Mouse (Mus musculus) forebrain, embryonic 11.5 days (tissue): ENCODE results near the gene Slc31a2. TPM values are rescaled to one million over a fixed set of nuclear protein-coding genes. Genes with fewer than 3 reads are reported as not detected.

Experiments
- ATAC-seq: fragments of 200-750 bp; cut with Nextera tagmentation; replicated peaks from 2 replicates; pipeline ENCODE4 v1.8.0; 2017; ENCODE audit warnings: moderate TSS enrichment; ENCODE audit not compliant: low FRiP score
- DNase-seq: peaks from one replicate; pipeline ENCODE4 v3.0.0-alpha.2; 2017; ENCODE audit warnings: low spot score
- H3K27ac ChIP-seq: fragments of 300-500 bp; sonication (generic); 2 replicates; pipeline ENCODE4 v1.5.1; 2014; ENCODE audit warnings: low read depth, low read length
- H3K27me3 ChIP-seq: fragments of 300-500 bp; sonication (generic); 2 replicates; pipeline ENCODE4 v1.6.1; 2014; ENCODE audit warnings: mild to moderate bottlenecking, low read length, mixed read lengths; ENCODE audit not compliant: control insufficient read depth, insufficient read depth
- H3K36me3 ChIP-seq: fragments of 300-500 bp; sonication (generic); 2 replicates; pipeline ENCODE4 v1.6.1; 2014; ENCODE audit warnings: mild to moderate bottlenecking, low read length, moderate library complexity, mixed read lengths; ENCODE audit not compliant: control insufficient read depth, insufficient read depth
- H3K4me1 ChIP-seq: fragments of 300-500 bp; sonication (generic); replicated peaks from 2 replicates; pipeline ENCODE4 v1.6.1; 2014; ENCODE audit warnings: low read length, mixed read lengths; ENCODE audit not compliant: control insufficient read depth, insufficient read depth
- H3K4me2 ChIP-seq: fragments of 300-500 bp; sonication (generic); 2 replicates; pipeline ENCODE4 v1.6.1; 2014; ENCODE audit warnings: low read depth, mild to moderate bottlenecking, low read length, moderate library complexity, mixed read lengths; ENCODE audit not compliant: severe bottlenecking
- H3K4me3 ChIP-seq: fragments of 300-500 bp; sonication (generic); 2 replicates; pipeline ENCODE4 v1.5.1; 2014; ENCODE audit warnings: low read depth, low read length
- H3K9ac ChIP-seq: fragments of 300-500 bp; sonication (generic); 2 replicates; pipeline ENCODE4 v1.6.1; 2014; ENCODE audit warnings: low read length
- H3K9me3 ChIP-seq: fragments of 300-500 bp; sonication (generic); 2 replicates; pipeline ENCODE4 v1.6.1; 2016; ENCODE audit warnings: low read length, mixed read lengths; ENCODE audit not compliant: control insufficient read depth
- WGBS: fragments of 180-500 bp; shearing (Covaris S2); extraction: QIAGEN DNeasy Blood & Tissue Kit; methylation state at CpG from one replicate; pipeline ENCODE4 v1.1.7; 2014; 5-methylcytosine and 5-hydroxymethylcytosine counted together
- polyA plus RNA-seq: library from polyadenylated mRNA; unstranded; fragments of >200 nt; fragmentation: Nextera tagmentation; extraction: Ambion mirVana; gene quantifications from 2 replicates; pipeline ENCODE4 v1.2.1, GENCODE M21; 2014

Gene Slc31a2
- polyA plus RNA-seq, 1 experiment from 2014 or later = 7.9 TPM

DNA sequence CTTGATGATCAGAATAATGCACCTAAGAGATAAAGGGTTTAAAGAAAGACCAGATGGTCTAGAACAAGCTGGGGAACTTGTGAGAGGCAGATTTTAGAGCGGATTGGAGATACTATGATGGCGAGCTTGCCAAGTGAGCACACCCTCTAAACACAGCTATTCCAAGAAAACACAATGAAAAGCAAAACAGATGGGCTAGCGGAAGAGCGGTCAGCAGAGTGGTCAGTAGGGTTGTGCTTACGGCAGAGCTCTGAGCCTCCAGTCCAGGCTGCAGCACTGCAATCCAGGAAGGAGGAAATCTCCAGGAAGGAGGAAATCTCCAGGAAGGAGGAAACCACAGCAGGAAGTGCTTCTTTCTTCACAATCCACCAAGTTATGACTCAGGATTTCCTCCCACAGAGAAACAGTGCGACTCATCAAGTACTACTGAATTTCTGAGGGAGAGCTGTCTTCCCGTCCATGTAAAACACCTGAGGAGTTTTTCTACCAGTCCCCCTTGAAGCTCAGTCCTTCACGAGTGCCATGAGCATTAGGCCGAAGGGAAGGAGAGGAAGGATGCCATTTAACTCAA is 51.4 kb downstream of the Slc31a2 start:
- H3K4me2 ChIP-seq = no peak overlapping the region
- DNase-seq = no peak
- no peak overlapping the region for H3K4me3 ChIP-seq
- no peak overlapping the region for H3K9ac ChIP-seq
- H3K36me3 ChIP-seq = no peaks in the 10 kb centered on the region
- ATAC-seq = no peak
- H3K27ac ChIP-seq = no peak overlapping the region
- H3K9me3 ChIP-seq = no peaks in the 10 kb centered on the region
- no peaks in the 10 kb centered on the region for H3K27me3 ChIP-seq
- no peaks in the 10 kb centered on the region for H3K4me1 ChIP-seq
- WGBS = 89% methylated on average over 9 of the region's 9 CpGs

DNA sequence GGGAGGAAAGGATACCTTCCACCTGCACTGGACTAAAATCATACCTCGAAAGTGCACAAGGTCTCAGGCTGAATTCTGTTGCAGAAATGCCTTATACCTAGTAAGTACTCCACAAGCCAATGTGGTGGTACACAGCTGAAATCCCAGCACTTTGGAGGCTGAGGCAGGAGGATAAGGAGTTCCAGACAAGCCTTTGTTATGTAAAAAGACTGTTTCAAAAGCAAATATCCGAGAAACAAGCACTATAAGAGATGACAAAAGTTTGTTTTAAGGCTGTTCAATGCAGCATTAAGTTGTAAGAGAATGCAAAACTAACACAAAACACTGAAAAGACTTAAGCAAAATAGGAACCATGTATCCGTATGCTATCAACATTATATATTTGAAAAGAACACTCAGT is 52.2 kb downstream of the Slc31a2 start:
- Histone ChIP-seq H3K27me3 (no peaks in the 10 kb centered on the region), H3K36me3 (no peaks in the 10 kb centered on the region), H3K9me3 (no peaks in the 10 kb centered on the region), H3K9ac (no peak overlapping the region), H3K4me1 (no peaks in the 10 kb centered on the region), H3K4me2 (no peak overlapping the region), H3K27ac (no peak overlapping the region), H3K4me3 (no peak overlapping the region)
- ATAC-seq = no peak
- 87% methylated on average over 3 of the region's 3 CpGs for WGBS
- no peak for DNase-seq

DNA sequence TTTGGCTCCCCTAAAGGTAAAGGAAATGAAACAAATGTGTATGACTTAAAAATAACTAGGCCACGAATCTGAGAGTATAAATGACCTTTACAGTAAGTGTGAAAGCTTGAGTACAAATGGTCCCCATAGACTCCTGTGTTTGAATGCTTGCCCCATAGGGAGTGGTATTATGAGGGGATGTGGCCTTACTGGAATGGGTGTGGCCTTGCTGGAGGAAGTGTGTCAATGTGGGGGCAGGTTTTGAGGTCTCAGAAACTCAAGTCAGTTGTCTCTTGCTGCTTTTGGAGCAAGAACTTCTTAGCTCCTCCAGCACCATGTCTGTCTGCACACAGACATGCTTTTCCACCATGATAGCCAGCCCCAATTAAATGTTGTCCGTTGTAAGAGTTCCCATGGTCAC is 54.1 kb downstream of the Slc31a2 start:
- H3K4me2 ChIP-seq = no peak overlapping the region
- H3K4me3 ChIP-seq = no peak overlapping the region
- ATAC-seq = no peak
- H3K27ac ChIP-seq = no peak overlapping the region
- no peaks in the 10 kb centered on the region for H3K4me1 ChIP-seq
- H3K9ac ChIP-seq = no peak overlapping the region
- 89% methylated on average over 2 of the region's 2 CpGs for WGBS
- no peaks in the 10 kb centered on the region for H3K9me3 ChIP-seq
- no peak for DNase-seq
- H3K36me3 ChIP-seq = no peaks in the 10 kb centered on the region
- no peaks in the 10 kb centered on the region for H3K27me3 ChIP-seq

DNA sequence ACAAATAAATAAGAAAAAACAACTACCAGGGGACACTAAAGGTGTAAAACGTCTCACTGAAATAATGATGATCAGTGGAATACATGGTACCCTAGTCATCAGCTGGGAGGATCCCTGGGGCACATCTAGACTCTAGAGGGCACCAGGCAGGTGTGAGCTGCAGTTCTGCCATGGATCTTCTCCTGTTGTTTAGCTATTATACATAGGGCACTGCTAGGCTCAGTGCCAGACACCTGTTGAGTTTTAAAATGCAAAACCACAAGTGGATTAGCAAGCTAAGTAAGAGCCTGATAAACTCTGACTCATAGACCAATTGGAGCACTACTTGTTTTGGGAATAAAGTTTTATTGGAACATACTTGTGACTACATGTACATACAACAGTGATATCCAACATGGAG is 55.9 kb downstream of the Slc31a2 start:
- Histone ChIP-seq H3K4me1 (no peaks in the 10 kb centered on the region), H3K4me3 (no peak overlapping the region), H3K9ac (no peak overlapping the region), H3K27me3 (no peaks in the 10 kb centered on the region), H3K36me3 (no peaks in the 10 kb centered on the region; the same call in 1 of the 2 replicates), H3K27ac (no peak overlapping the region), H3K4me2 (no peak overlapping the region), H3K9me3 (no peaks in the 10 kb centered on the region)
- ATAC-seq (no peak), DNase-seq (no peak)
- WGBS = 79% methylated on average over 1 of the region's 1 CpGs

DNA sequence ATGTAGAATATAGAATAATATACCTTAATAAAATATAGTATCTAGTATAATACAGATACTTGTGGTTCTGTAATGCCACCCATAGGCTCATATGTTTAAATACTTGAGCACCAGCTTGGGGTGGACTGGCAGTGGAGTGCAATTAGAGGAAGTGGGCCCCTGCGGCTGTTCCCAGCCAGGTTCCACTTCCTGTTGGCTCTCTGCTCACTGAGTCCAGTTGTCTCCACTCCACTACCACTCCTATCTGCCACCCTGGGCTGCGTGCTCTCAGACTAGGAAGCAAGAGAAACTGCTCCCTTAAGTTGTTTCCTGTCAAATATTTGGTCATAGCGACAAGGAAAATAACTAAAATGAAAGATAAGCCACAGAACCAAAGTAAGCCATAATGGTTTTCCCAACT is 60.3 kb downstream of the Slc31a2 start:
- DNase-seq (no peak), ATAC-seq (no peak)
- H3K4me3 ChIP-seq = no peak overlapping the region
- no peak overlapping the region for H3K9ac ChIP-seq
- no peaks in the 10 kb centered on the region for H3K27me3 ChIP-seq
- WGBS = 91% methylated on average over 3 of the region's 3 CpGs
- no peak overlapping the region for H3K4me2 ChIP-seq
- no peaks in the 10 kb centered on the region for H3K4me1 ChIP-seq
- no peak overlapping the region for H3K27ac ChIP-seq
- H3K36me3 ChIP-seq = no peaks in the 10 kb centered on the region; the same call in 1 of the 2 replicates
- no peaks in the 10 kb centered on the region for H3K9me3 ChIP-seq

DNA sequence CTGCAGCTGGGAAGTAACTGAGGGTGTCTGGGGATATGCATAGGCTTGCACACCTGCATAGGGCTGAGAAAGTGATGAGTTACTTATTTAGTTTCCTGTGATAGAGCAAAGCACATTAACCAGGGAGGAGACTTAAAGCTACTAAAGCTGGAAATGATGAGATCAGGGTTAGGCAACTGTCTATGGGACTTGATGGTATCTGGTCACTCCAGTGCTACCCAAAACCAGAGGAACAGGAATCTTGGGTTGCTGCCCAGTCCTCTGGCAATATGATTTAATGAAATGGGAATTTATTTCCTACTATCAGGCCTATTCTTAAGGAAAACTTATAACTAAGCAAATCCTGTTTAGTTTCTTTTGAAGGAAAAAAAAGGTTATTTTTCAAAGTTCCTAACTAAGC is 63.7 kb downstream of the Slc31a2 start:
- no peaks in the 10 kb centered on the region for H3K27me3 ChIP-seq
- H3K4me1 ChIP-seq = no peaks in the 10 kb centered on the region
- H3K4me3 ChIP-seq = no peak overlapping the region
- no peak overlapping the region for H3K4me2 ChIP-seq
- H3K27ac ChIP-seq = no peak overlapping the region
- no peak for DNase-seq
- H3K9me3 ChIP-seq = no peaks in the 10 kb centered on the region
- no peak overlapping the region for H3K9ac ChIP-seq
- no peak for ATAC-seq
- no peaks in the 10 kb centered on the region; the same call in 1 of the 2 replicates for H3K36me3 ChIP-seq

DNA sequence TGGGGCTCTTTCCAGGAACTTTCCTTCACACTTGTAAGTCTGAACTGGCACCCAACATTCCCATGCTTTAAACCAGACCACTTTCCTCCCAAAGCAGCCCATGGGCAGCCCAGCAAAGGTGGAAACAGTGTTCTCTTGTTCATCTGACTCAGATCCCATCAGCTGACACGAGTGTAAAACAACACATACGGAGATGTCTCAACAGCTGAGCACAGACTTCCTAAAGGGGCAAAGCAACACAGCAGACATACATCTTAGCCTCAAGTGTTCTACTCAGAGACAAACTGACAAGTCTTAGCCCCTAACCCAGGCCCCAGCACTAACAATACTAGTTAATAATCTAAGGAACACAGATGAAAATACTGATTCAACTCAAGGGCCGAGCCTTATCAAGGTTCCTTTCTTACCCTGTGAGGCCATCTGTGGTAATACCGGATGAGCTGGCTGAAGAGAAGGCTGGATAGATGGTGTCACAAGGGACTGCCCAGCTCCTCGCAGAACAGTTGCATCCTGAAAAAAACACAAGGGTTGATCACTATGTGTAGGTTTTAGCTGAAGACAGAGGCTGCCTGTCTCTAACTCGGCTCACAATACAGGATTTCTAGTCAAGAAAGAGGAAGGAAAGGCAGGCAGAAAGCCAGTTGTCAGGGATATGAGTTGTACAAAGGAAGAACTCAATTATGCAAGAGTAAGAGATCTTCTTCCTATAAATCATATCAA is 66.7 kb downstream of the Slc31a2 start:
- no peaks in the 10 kb centered on the region for H3K4me1 ChIP-seq
- no peaks in the 10 kb centered on the region for H3K9me3 ChIP-seq
- 86% methylated on average over 6 of the region's 6 CpGs for WGBS
- H3K36me3 ChIP-seq = no peaks in the 10 kb centered on the region; the same call in 1 of the 2 replicates
- H3K27me3 ChIP-seq = no peaks in the 10 kb centered on the region
- no peak overlapping the region for H3K9ac ChIP-seq
- no peak overlapping the region for H3K4me2 ChIP-seq
- no peak overlapping the region for H3K27ac ChIP-seq
- ATAC-seq (no peak), DNase-seq (no peak)
- no peak overlapping the region for H3K4me3 ChIP-seq

DNA sequence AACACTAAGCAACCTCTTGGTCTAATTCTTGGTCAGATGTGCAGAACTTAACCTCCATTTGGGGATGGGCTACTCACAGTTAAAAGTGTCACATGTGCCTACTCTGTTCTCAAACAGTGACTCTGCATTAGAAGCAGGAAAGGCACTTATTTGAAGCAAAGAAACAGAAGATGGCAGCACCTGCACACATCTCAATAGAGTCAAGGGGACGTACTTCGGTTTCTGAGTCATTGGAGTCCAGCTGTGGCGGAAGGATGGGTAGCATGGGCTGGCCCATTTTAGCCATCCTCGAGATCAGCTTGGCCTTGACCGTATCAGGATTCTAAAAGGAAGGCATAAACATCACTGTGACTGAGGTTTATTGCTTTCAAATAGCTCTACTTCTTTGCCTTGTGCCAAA is 69.6 kb downstream of the Slc31a2 start:
- H3K9me3 ChIP-seq = no peaks in the 10 kb centered on the region
- no peaks in the 10 kb centered on the region; the same call in 1 of the 2 replicates for H3K36me3 ChIP-seq
- no peak for ATAC-seq
- no peaks in the 10 kb centered on the region for H3K27me3 ChIP-seq
- H3K9ac ChIP-seq = no peak overlapping the region
- H3K4me1 ChIP-seq = no peaks in the 10 kb centered on the region
- 82% methylated on average over 5 of the region's 5 CpGs for WGBS
- H3K4me3 ChIP-seq = no peak overlapping the region
- H3K27ac ChIP-seq = no peak overlapping the region
- H3K4me2 ChIP-seq = no peak overlapping the region
- no peak for DNase-seq

DNA sequence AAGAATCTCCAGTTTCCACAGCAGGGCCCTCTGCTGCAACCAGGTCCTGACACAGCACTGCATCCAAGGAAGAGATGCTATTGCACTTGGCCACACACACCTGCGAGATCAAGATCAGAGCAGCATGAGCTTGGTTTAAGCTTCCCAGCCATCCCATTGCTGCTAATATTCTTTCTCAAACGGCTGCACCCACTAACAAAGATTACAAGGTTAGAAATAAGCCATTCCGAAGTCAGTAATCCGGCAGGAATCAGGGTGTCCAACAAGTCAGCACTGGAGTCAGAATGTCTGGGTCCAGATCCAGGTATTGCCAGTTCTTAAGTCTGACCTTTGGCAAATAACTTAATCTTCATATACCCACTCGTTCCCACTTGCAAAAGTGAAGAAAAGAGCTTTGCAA is 76.2 kb downstream of the Slc31a2 start:
- Histone ChIP-seq H3K27me3 (no peaks in the 10 kb centered on the region), H3K27ac (no peak overlapping the region), H3K36me3 (no peaks in the 10 kb centered on the region), H3K4me2 (no peak overlapping the region), H3K9ac (no peak overlapping the region), H3K4me3 (no peak overlapping the region), H3K4me1 (no peaks in the 10 kb centered on the region), H3K9me3 (no peaks in the 10 kb centered on the region)
- DNase-seq (no peak), ATAC-seq (no peak)
- WGBS = 92% methylated on average over 5 of the region's 5 CpGs
